Mouse (Mus musculus): Measurements from ENCODE around the gene Rnf126.

GRCm38 (mm10) chr10:79743650-79744365 lies 22.9 kb downstream of the Rnf126 start:
- TF ChIP-seq ZC3H11A (IDR thresholded peaks at IDR 0.05; ENCODE audit: borderline replicate concordance, low read depth, low read length) (no peak), CHD2 (IDR thresholded peaks at IDR 0.05; ENCODE audit: low read depth, low read length) (no peak), HCFC1 (IDR thresholded peaks at IDR 0.05; ENCODE audit: borderline replicate concordance, insufficient read depth, low read length) (no peak), MAFK (IDR thresholded peaks at IDR 0.05; ENCODE audit: insufficient read depth, low read depth, low read length) (no peak), ZNF384 (IDR thresholded peaks at IDR 0.05; ENCODE audit: low read depth, low read length) (no peak)

All from ES-E14 (cell line).